Mouse (Mus musculus) embryonic facial prominence, embryonic 10.5 days (tissue): ENCODE measurements around the gene Bad. TPM values are rescaled to one million over a fixed set of nuclear protein-coding genes. Genes with fewer than 3 reads are reported as not detected.

Experiments used
- DNase-seq: peaks from one replicate; pipeline ENCODE4 v3.0.0-alpha.2; 2017; ENCODE audit warnings: low spot score
- H3K27ac ChIP-seq: fragments of 300-500 bp; sonication (generic); replicated peaks from 2 replicates; pipeline ENCODE4 v1.5.1; 2016; ENCODE audit warnings: mild to moderate bottlenecking
- H3K27me3 ChIP-seq: fragments of 300-500 bp; sonication (generic); replicated peaks from 2 replicates; pipeline ENCODE4 v1.6.1; 2016; ENCODE audit warnings: low read depth, mild to moderate bottlenecking; ENCODE audit not compliant: poor library complexity, severe bottlenecking
- H3K36me3 ChIP-seq: fragments of 300-500 bp; sonication (generic); replicated peaks from 2 replicates; pipeline ENCODE4 v1.6.1; 2016; ENCODE audit warnings: mild to moderate bottlenecking, moderate library complexity
- H3K4me1 ChIP-seq: fragments of 300-500 bp; sonication (generic); 2 replicates; pipeline ENCODE4 v1.6.1; 2016
- H3K4me3 ChIP-seq: fragments of 300-500 bp; sonication (generic); 2 replicates; pipeline ENCODE4 v1.5.1; 2016; ENCODE audit warnings: mild to moderate bottlenecking, moderate library complexity
- H3K9me3 ChIP-seq: fragments of 300-500 bp; sonication (generic); 2 replicates; pipeline ENCODE4 v1.6.1; 2016; ENCODE audit warnings: mild to moderate bottlenecking
- WGBS: fragments of 180-500 bp; shearing (Covaris S2); methylation state at CpG from one replicate; pipeline ENCODE4 v1.1.7; 2016; 5-methylcytosine and 5-hydroxymethylcytosine counted together
- polyA plus RNA-seq: library from polyadenylated mRNA; unstranded; fragments of >200 nt; fragmentation: Nextera tagmentation; extraction: Ambion mirVana; gene quantifications from 2 replicates; pipeline ENCODE4 v1.2.1, GENCODE M21; 2016

Gene Bad
- polyA plus RNA-seq, 1 experiment from 2014 or later, result 55.1 TPM

DNA sequence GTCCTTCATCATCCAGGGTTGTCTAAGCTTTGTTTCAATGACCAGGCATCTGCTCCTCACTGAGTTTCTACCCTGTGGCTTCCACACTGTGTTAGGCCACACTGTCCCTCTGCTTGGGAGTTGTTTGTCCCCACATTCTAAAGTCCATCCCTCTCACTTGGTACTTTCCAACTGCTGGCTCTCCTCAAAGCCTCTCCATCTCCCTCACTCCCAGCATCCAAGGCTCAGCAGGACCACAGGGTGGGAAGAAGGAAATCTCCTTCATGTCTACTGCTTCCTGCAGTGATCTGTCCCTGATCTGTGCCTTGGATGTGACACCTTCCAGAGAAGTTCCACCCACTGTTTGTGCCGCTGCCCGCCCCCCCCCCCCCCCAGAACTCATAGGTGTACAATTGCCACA is 10.7 kb upstream of the Bad start:
- Histone ChIP-seq H3K27ac (no peak overlapping the region), H3K4me1 (peaks cover 26% of the 10 kb centered on the region), H3K27me3 (peaks cover 100% of the 10 kb centered on the region), H3K9me3 (no peaks in the 10 kb centered on the region), H3K36me3 (no peaks in the 10 kb centered on the region), H3K4me3 (no peak overlapping the region)
- DNase-seq, result no peak
- 0% methylated on average over 2 of the region's 2 CpGs for WGBS

- Histone ChIP-seq H3K27ac (no peak overlapping the region), H3K27me3 (peaks cover 95% of the 10 kb centered on the region), H3K9me3 (no peaks in the 10 kb centered on the region), H3K4me3 (no peak overlapping the region), H3K4me1 (peaks cover 19% of the 10 kb centered on the region), H3K36me3 (no peaks in the 10 kb centered on the region)
- 40% methylated on average over 1 of the region's 1 CpGs for WGBS
- DNase-seq, result no peak
These were observed 9.6 kb upstream of the Bad start for GRCm38 (mm10) chr19:6932018-6932417.

DNA sequence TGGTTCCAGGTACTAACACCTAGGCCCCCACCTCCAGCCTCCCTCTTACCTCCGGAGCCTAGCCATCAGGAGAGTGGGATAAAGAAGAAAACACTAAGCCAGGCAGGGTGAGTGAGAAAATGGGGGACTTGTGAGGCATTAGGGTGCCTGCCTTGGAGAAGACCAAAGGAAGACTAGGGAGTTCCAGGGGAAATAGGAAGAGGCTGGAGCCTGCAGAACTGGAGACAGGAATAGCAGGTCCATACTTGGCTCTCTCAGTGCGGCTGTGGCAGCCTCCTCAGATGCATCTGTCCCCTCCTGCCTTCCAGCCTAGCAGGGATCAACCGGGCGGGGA is 8.6 kb upstream of the Bad start:
- no peak overlapping the region for H3K27ac ChIP-seq
- peak overlapping the region; percentile 49; the same call in 1 of the 2 replicates for H3K4me3 ChIP-seq
- no peak for DNase-seq
- peaks cover 14% of the 10 kb centered on the region for H3K4me1 ChIP-seq
- peaks cover 84% of the 10 kb centered on the region for H3K27me3 ChIP-seq
- 17% methylated on average over 4 of the region's 4 CpGs for WGBS
- H3K9me3 ChIP-seq, result no peaks in the 10 kb centered on the region
- no peaks in the 10 kb centered on the region for H3K36me3 ChIP-seq

DNA sequence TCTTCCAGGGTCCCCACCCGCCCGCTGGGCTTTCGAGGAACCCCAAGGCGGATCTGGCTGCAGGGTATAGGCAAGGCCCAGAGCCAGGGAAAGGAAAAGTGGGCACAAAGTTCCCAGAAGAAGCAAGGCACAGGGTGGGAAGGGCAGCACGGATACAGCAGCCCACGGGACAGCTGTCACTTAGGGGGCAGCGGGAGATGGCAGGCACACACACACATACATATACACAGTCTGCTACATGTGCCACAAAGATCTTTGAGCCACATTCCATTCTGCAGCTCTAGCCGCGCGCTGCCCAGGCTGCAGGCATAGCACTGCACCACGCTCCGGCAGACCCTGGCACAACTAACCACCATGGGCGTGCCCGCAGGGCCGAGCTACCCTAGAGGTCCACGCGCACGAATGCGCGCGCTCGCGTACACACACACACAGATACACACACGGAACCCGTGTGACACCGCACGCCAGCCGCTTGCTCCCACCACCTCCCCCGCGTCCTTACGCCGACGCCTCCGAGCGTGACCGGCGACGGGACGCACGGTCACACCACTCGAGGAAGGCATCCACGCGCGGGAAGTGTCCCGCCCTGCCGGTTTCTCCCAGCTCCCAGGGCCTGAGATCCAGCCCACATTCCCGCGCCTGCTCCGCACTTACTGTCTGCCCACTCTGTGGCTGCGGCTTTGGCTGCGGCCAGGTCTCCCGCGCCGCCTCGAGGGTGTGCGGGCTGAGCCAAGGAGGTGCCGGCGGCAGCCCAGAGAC is 8.0 kb upstream of the Bad start:
- DNase-seq, result peak; percentile 45
- WGBS, result 4% methylated on average over 58 of the region's 58 CpGs
- H3K27ac ChIP-seq, result no peak overlapping the region

GRCm38 (mm10) chr19:6934195-6934977 is 7.3 kb upstream of the Bad start, which contains the start of gene Kcnk4:
TSS of gene Kcnk4 (minus strand) at chr19:6934515.
- peaks cover 81% of the 10 kb centered on the region for H3K27me3 ChIP-seq
- peaks cover 15% of the 10 kb centered on the region for H3K4me1 ChIP-seq
- no peaks in the 10 kb centered on the region for H3K36me3 ChIP-seq
- no peak for DNase-seq
- 10% methylated on average over 23 of the region's 23 CpGs for WGBS
- H3K27ac ChIP-seq, result no peak within 1 kb of the TSS
- no peaks in the 10 kb centered on the region for H3K9me3 ChIP-seq
- peak within 1 kb of the TSS; percentile 49 for H3K4me3 ChIP-seq

More for the DNA sequence above, 8.0 kb upstream of the Bad start:
- H3K27me3 ChIP-seq, result peaks cover 83% of the 10 kb centered on the region
- no peaks in the 10 kb centered on the region for H3K36me3 ChIP-seq
- H3K9me3 ChIP-seq, result no peaks in the 10 kb centered on the region
- H3K4me3 ChIP-seq, result peak overlapping the region; percentile 49
- H3K4me1 ChIP-seq, result peaks cover 12% of the 10 kb centered on the region

- WGBS, result 21% methylated on average over 3 of the region's 3 CpGs
- H3K36me3 ChIP-seq, result no peaks in the 10 kb centered on the region
- H3K4me1 ChIP-seq, result peaks cover 33% of the 10 kb centered on the region
- no peak for DNase-seq
- H3K9me3 ChIP-seq, result no peaks in the 10 kb centered on the region
- peaks cover 69% of the 10 kb centered on the region for H3K27me3 ChIP-seq
- no peak overlapping the region for H3K4me3 ChIP-seq
- H3K27ac ChIP-seq, result no peak overlapping the region
These were observed 5.4 kb upstream of the Bad start for GRCm38 (mm10) chr19:6936299-6936698.

- no peak overlapping the region for H3K27ac ChIP-seq
- DNase-seq, result no peak
- no peaks in the 10 kb centered on the region for H3K36me3 ChIP-seq
- H3K27me3 ChIP-seq, result peaks cover 54% of the 10 kb centered on the region
- H3K9me3 ChIP-seq, result no peaks in the 10 kb centered on the region
- 76% methylated on average over 16 of the region's 16 CpGs for WGBS
- no peak overlapping the region for H3K4me3 ChIP-seq
- H3K4me1 ChIP-seq, result peaks cover 40% of the 10 kb centered on the region
These were observed 3.9 kb upstream of the Bad start for GRCm38 (mm10) chr19:6937541-6938465.

DNA sequence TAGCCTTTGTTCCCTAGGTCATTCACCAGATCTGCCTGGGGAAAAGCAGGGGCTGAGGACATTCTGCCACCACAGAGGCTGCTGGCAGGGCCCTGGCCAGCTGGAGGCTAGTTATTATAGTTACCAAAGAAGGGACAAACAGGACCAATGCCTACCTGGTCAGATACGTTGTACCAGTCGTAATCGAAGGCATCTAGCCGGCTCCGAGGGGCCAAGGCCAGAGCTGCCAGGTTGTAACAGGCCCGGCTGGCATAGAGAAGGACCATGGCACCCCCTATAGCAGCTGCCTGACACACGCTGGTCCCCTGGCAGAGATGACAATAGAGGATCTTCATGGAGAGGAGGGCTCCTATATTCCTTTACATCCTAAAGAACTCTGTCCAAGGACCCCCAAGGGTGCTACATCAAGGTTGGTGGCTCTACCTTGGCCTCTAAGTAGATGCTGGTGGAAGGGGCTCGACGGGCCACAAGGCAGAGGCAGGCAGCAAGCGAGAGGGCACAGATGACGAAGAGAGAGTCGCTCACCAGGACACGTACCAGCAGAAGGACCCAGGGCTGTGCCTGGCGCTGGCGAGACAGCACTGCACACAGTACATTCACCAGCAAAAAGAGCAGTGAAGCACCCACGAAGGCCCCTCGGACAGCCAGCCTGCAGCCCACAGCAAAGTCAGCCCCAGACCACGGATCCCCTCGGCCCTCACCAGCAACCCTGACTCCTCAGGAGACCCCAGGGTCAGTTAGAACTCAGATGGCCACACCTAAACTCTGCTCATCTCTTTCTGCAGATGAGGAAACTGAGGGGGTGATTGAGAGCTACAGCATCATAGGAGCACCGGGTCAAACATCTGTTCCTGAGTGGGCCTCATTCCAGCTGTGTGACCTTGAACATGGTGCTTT is 2.3 kb upstream of the Bad start:
- Histone ChIP-seq H3K27ac (no peak overlapping the region), H3K4me1 (peaks cover 34% of the 10 kb centered on the region), H3K4me3 (peak overlapping the region; percentile 93), H3K9me3 (no peaks in the 10 kb centered on the region), H3K27me3 (peaks cover 38% of the 10 kb centered on the region), H3K36me3 (no peaks in the 10 kb centered on the region)
- DNase-seq, result no peak
- WGBS, result 88% methylated on average over 20 of the region's 20 CpGs

DNA sequence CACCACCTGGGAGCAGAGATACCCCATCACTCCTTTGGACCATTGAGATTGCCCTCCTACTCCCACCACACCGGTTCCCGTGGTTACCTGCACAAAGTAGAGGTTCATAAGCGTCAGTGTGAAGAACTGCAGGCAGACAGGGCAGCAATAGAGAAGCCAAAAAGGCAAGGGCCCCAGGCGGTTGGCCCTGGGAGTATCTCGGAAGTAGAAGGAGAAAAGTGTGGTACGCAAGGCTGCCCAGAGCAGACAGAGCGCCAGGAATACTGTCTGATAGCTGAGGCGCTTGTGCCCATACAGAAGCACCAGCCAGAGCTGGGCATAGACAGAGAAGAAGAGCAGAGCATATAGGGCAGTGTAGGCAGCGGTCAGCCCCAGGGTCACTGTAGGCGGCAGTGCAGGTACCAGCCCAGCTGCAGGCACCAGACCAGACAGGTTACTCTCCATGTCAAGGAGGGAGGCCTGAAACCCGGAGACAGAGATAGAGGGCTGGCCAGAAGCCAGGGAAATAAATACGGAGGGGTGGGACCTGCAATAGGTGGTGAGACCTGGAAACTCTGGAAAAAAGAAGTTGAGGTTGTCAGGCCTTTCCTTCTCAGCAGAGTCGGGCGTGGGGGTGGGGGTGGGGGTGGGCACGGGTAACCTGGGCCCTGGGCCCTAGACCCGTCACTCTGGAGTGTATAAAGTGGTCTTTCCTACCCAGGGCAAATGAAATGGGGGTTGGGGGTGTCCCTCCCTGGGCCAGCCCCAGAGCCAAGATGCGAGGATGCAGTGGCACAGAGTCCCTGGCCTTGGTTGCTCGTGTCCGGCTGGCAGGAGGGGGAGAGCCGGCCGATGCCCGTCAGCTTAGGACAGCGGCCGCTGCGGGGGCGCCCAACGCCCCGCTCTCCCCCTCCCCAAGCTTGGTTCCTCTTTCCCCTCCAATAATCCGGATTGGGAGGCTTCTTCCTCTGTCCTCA is 987 bp upstream of the Bad start:
- Histone ChIP-seq H3K27me3 (peaks cover 25% of the 10 kb centered on the region), H3K27ac (peak overlapping the region; percentile 96), H3K9me3 (no peaks in the 10 kb centered on the region), H3K4me1 (peaks cover 33% of the 10 kb centered on the region), H3K4me3 (peak overlapping the region; percentile 93), H3K36me3 (peaks cover 10% of the 10 kb centered on the region)
- whole genome bisulfite sequencing, result 21% methylated on average over 29 of the region's 29 CpGs
- DNase-seq, result no peak

- peaks cover 33% of the 10 kb centered on the region for H3K4me1 ChIP-seq
- peaks cover 16% of the 10 kb centered on the region for H3K36me3 ChIP-seq
- peak; percentile 94 for DNase-seq
- H3K4me3 ChIP-seq, result peak within 1 kb of the TSS; percentile 93
- peak within 1 kb of the TSS; percentile 96 for H3K27ac ChIP-seq
- H3K9me3 ChIP-seq, result no peaks in the 10 kb centered on the region
- under 1% methylated on average over 27 of the region's 27 CpGs for WGBS
- H3K27me3 ChIP-seq, result peaks cover 17% of the 10 kb centered on the region; the same call in 1 of the 2 replicates
These were observed 609 bp downstream of the Bad start, which contains the start of gene Gpr137 for GRCm38 (mm10) chr19:6942249-6942691. TSS of gene Gpr137 (minus strand) at chr19:6942480.
